Mouse (Mus musculus): Measurements from ENCODE around the gene Tldc1.

- no peak for TF ChIP-seq POLR2A (IDR thresholded peaks at IDR 0.05; ENCODE audit: low read depth, low read length)
- TF ChIP-seq CTCF (IDR thresholded peaks at IDR 0.05; ENCODE audit: extremely low read depth, insufficient read length, insufficient replicate concordance, low read depth, low read length), result no peak
Measured at GRCm38 (mm10) chr8:119787341-119787740, 9.1 kb upstream of the Tldc1 start.
